Mouse (Mus musculus) kidney, embryonic 16.5 days (tissue): ENCODE results near the gene Nr4a1. TPM values are rescaled to one million over a fixed set of nuclear protein-coding genes. Genes with fewer than 3 reads are reported as not detected.

ENCODE experiments used
- ATAC-seq: fragments of 200-750 bp; cut with Nextera tagmentation; 2 replicates; pipeline ENCODE4 v1.8.0; 2017; ENCODE audit warnings: moderate TSS enrichment; ENCODE audit not compliant: low FRiP score, low TSS enrichment
- H3K27ac ChIP-seq: fragments of 300-500 bp; sonication (generic); 2 replicates; pipeline ENCODE4 v1.5.1; 2014; ENCODE audit warnings: low read length
- H3K27me3 ChIP-seq: fragments of 300-500 bp; sonication (generic); 2 replicates; pipeline ENCODE4 v1.6.1; 2014; ENCODE audit warnings: low read length, control low read depth, mixed read lengths; ENCODE audit not compliant: insufficient read depth
- H3K36me3 ChIP-seq: fragments of 300-500 bp; sonication (generic); 2 replicates; pipeline ENCODE4 v1.6.1; 2014; ENCODE audit warnings: low read length, control low read depth, mixed read lengths; ENCODE audit not compliant: insufficient read depth
- H3K4me1 ChIP-seq: fragments of 300-500 bp; sonication (generic); 2 replicates; pipeline ENCODE4 v1.6.1; 2014; ENCODE audit warnings: low read length, control low read depth, mixed read lengths; ENCODE audit not compliant: insufficient read depth
- H3K4me2 ChIP-seq: fragments of 300-500 bp; sonication (generic); replicated peaks from 2 replicates; pipeline ENCODE4 v1.6.1; 2014; ENCODE audit warnings: low read depth, low read length
- H3K4me3 ChIP-seq: fragments of 300-500 bp; sonication (generic); 2 replicates; pipeline ENCODE4 v1.5.1; 2014; ENCODE audit warnings: mild to moderate bottlenecking, low read length
- H3K9ac ChIP-seq: fragments of 300-500 bp; sonication (generic); replicated peaks from 2 replicates; pipeline ENCODE4 v1.6.1; 2014; ENCODE audit warnings: low read length
- H3K9me3 ChIP-seq: fragments of 300-500 bp; sonication (generic); 2 replicates; pipeline ENCODE4 v1.6.1; 2016; ENCODE audit warnings: low read length, control low read depth
- WGBS: fragments of 180-500 bp; shearing (Covaris S2); extraction: QIAGEN DNeasy Blood & Tissue Kit; methylation state at CpG from one replicate; pipeline ENCODE4 v1.1.7; 2014; 5-methylcytosine and 5-hydroxymethylcytosine counted together
- polyA plus RNA-seq: library from polyadenylated mRNA; unstranded; fragments of >200 nt; fragmentation: Nextera tagmentation; extraction: Ambion mirVana; gene quantifications from 2 replicates; pipeline ENCODE4 v1.2.1, GENCODE M21; 2015

Nr4a1 gene
- polyA plus RNA-seq, 1 experiment from 2014 or later: 11.9 TPM

GRCm38 (mm10) chr15:101282471-101282870, 28.4 kb downstream of the Nr4a1 start:
- no peaks in the 10 kb centered on the region for H3K27me3 ChIP-seq
- 81% methylated on average over 5 of the region's 5 CpGs for WGBS
- peaks cover 23% of the 10 kb centered on the region for H3K4me1 ChIP-seq
- H3K27ac ChIP-seq: no peak overlapping the region
- H3K4me3 ChIP-seq: no peak overlapping the region
- no peaks in the 10 kb centered on the region for H3K9me3 ChIP-seq
- no peak overlapping the region for H3K9ac ChIP-seq
- H3K4me2 ChIP-seq: no peak overlapping the region
- peaks cover 6% of the 10 kb centered on the region for H3K36me3 ChIP-seq
- no peak for ATAC-seq

- Histone ChIP-seq H3K9me3 (no peaks in the 10 kb centered on the region), H3K9ac (peak overlapping the region; percentile 94), H3K4me2 (peak overlapping the region; percentile 92), H3K27me3 (no peaks in the 10 kb centered on the region), H3K36me3 (peaks cover 12% of the 10 kb centered on the region), H3K27ac (peak overlapping the region; percentile 59; the same call in 1 of the 2 replicates), H3K4me3 (peak overlapping the region; percentile 79), H3K4me1 (peaks cover 21% of the 10 kb centered on the region)
- under 1% methylated on average over 26 of the region's 26 CpGs for WGBS
- peak; percentile 28 for ATAC-seq
These were observed 29.3 kb downstream of the Nr4a1 start for GRCm38 (mm10) chr15:101283183-101283910.

- ATAC-seq: peak; percentile 89
- Histone ChIP-seq H3K36me3 (peaks cover 20% of the 10 kb centered on the region), H3K9me3 (no peaks in the 10 kb centered on the region), H3K4me2 (peak within 1 kb of the TSS; percentile 92), H3K27ac (peak within 1 kb of the TSS; percentile 83), H3K27me3 (no peaks in the 10 kb centered on the region), H3K9ac (peak within 1 kb of the TSS; percentile 94), H3K4me1 (peaks cover 16% of the 10 kb centered on the region), H3K4me3 (peak within 1 kb of the TSS; percentile 79)
- WGBS: under 1% methylated on average over 61 of the region's 61 CpGs
These were observed 30.1 kb downstream of the Nr4a1 start, which contains the start of gene Atg101 for GRCm38 (mm10) chr15:101283911-101284750. Gene Atg101, plus strand, starts transcription at chr15:101284272.

GRCm38 (mm10) chr15:101286129-101286770, 32.2 kb downstream of the Nr4a1 start:
- ATAC-seq: no peak
- Histone ChIP-seq H3K4me1 (peaks cover 16% of the 10 kb centered on the region), H3K4me2 (no peak overlapping the region), H3K36me3 (peaks cover 41% of the 10 kb centered on the region), H3K4me3 (no peak overlapping the region), H3K27ac (no peak overlapping the region), H3K9ac (no peak overlapping the region), H3K9me3 (no peaks in the 10 kb centered on the region), H3K27me3 (no peaks in the 10 kb centered on the region)
- 72% methylated on average over 9 of the region's 9 CpGs for WGBS

GRCm38 (mm10) chr15:101287361-101287760, 33.3 kb downstream of the Nr4a1 start:
- ATAC-seq: no peak
- H3K4me3 ChIP-seq: no peak overlapping the region
- H3K27me3 ChIP-seq: no peaks in the 10 kb centered on the region
- no peak overlapping the region for H3K9ac ChIP-seq
- WGBS: 82% methylated on average over 6 of the region's 6 CpGs
- H3K36me3 ChIP-seq: peaks cover 48% of the 10 kb centered on the region
- H3K27ac ChIP-seq: no peak overlapping the region
- H3K9me3 ChIP-seq: no peaks in the 10 kb centered on the region
- H3K4me2 ChIP-seq: no peak overlapping the region
- H3K4me1 ChIP-seq: peaks cover 16% of the 10 kb centered on the region

GRCm38 (mm10) chr15:101290354-101290753, 36.3 kb downstream of the Nr4a1 start:
- no peak overlapping the region for H3K9ac ChIP-seq
- peaks cover 29% of the 10 kb centered on the region for H3K4me1 ChIP-seq
- H3K4me2 ChIP-seq: no peak overlapping the region
- no peak overlapping the region for H3K27ac ChIP-seq
- no peaks in the 10 kb centered on the region for H3K27me3 ChIP-seq
- H3K36me3 ChIP-seq: peaks cover 48% of the 10 kb centered on the region
- H3K9me3 ChIP-seq: no peaks in the 10 kb centered on the region
- 92% methylated on average over 15 of the region's 15 CpGs for WGBS
- H3K4me3 ChIP-seq: no peak overlapping the region
- ATAC-seq: no peak

- Histone ChIP-seq H3K4me2 (no peak overlapping the region), H3K4me3 (no peak overlapping the region), H3K27me3 (no peaks in the 10 kb centered on the region), H3K9me3 (no peaks in the 10 kb centered on the region), H3K27ac (no peak overlapping the region), H3K36me3 (peaks cover 48% of the 10 kb centered on the region), H3K9ac (no peak overlapping the region), H3K4me1 (peaks cover 28% of the 10 kb centered on the region)
- ATAC-seq: no peak
- WGBS: 78% methylated on average over 3 of the region's 3 CpGs
These were observed 37.9 kb downstream of the Nr4a1 start for GRCm38 (mm10) chr15:101292012-101292411.

- 28% methylated on average over 18 of the region's 18 CpGs for WGBS
- Histone ChIP-seq H3K9me3 (no peaks in the 10 kb centered on the region), H3K36me3 (peaks cover 41% of the 10 kb centered on the region), H3K4me1 (peaks cover 32% of the 10 kb centered on the region), H3K27me3 (no peaks in the 10 kb centered on the region), H3K4me3 (peak within 1 kb of the TSS; percentile 40), H3K9ac (peak within 1 kb of the TSS; percentile 69), H3K4me2 (peak within 1 kb of the TSS; percentile 55), H3K27ac (peak within 1 kb of the TSS; percentile 91)
- ATAC-seq: peak; percentile 66
These were observed 39.1 kb downstream of the Nr4a1 start, which contains the start of gene 6030408B16Rik for GRCm38 (mm10) chr15:101293025-101293621. Gene 6030408B16Rik, plus strand, starts transcription at chr15:101293212.
